Mouse (Mus musculus) heart, postnatal 0 days (tissue): ENCODE results near the gene Ceacam16. TPM values are rescaled to one million over a fixed set of nuclear protein-coding genes. Genes with fewer than 3 reads are reported as not detected.
A peak's percentile ranks its signal among the peaks of the same experiment; 100 is the strongest.

Experiments used
- ATAC-seq: fragments of 200-750 bp; cut with Nextera tagmentation; 2 replicates; pipeline ENCODE4 v1.8.0; 2017; ENCODE audit warnings: low read depth, moderate number of reproducible peaks, moderate library complexity; ENCODE audit not compliant: insufficient read depth
- DNase-seq: peaks from one replicate; pipeline ENCODE4 v3.0.0-alpha.2; 2016; ENCODE audit warnings: low spot score
- H3K27ac ChIP-seq: fragments of 300-500 bp; sonication (generic); 2 replicates; pipeline ENCODE4 v1.5.1; 2014; ENCODE audit warnings: low read depth, mild to moderate bottlenecking
- H3K27me3 ChIP-seq: fragments of 300-500 bp; sonication (generic); 2 replicates; pipeline ENCODE4 v1.6.1; 2014; ENCODE audit warnings: low read length, mixed read lengths; ENCODE audit not compliant: control insufficient read depth, insufficient read depth
- H3K36me3 ChIP-seq: fragments of 300-500 bp; sonication (generic); replicated peaks from 2 replicates; pipeline ENCODE4 v1.6.1; 2014; ENCODE audit warnings: low read length, mixed read lengths; ENCODE audit not compliant: control insufficient read depth, insufficient read depth
- H3K4me1 ChIP-seq: fragments of 300-500 bp; sonication (generic); 2 replicates; pipeline ENCODE4 v1.6.1; 2014; ENCODE audit warnings: antibody characterized with exemption; ENCODE audit not compliant: control insufficient read depth, insufficient read depth
- H3K4me2 ChIP-seq: fragments of 300-500 bp; sonication (generic); 2 replicates; pipeline ENCODE4 v1.6.1; 2014; ENCODE audit warnings: low read depth, mild to moderate bottlenecking, low read length, moderate library complexity
- H3K4me3 ChIP-seq: fragments of 300-500 bp; sonication (generic); 2 replicates; pipeline ENCODE4 v1.5.1; 2014; ENCODE audit warnings: low read depth, low read length
- H3K9ac ChIP-seq: fragments of 300-500 bp; sonication (generic); replicated peaks from 2 replicates; pipeline ENCODE4 v1.6.1; 2014; ENCODE audit warnings: low read depth, low read length, mixed read lengths
- H3K9me3 ChIP-seq: fragments of 300-500 bp; sonication (generic); replicated peaks from 2 replicates; pipeline ENCODE4 v1.6.1; 2016; ENCODE audit warnings: low read length; ENCODE audit not compliant: control insufficient read depth
- CTCF ChIP-seq: IDR thresholded peaks from 2 replicates; pipeline ENCODE4 v1.5.1; 2016; ENCODE audit warnings: antibody characterized with exemption, control low read depth, low read depth
- EP300 ChIP-seq: IDR thresholded peaks from 2 replicates; pipeline ENCODE4 v1.6.1; 2016; ENCODE audit warnings: antibody characterized with exemption, low read depth
- WGBS: fragments of 180-500 bp; shearing (Covaris S2); extraction: QIAGEN DNeasy Blood & Tissue Kit; methylation state at CpG from one replicate; pipeline ENCODE4 v1.1.7; 2014; 5-methylcytosine and 5-hydroxymethylcytosine counted together
- polyA plus RNA-seq: library from polyadenylated mRNA; unstranded; fragments of >200 nt; fragmentation: Nextera tagmentation; extraction: Ambion mirVana; gene quantifications from 2 replicates; pipeline ENCODE4 v1.2.1, GENCODE M21; 2015
- total RNA-seq: library from RNA; depleted of rRNA; stranded (reverse); fragments of >200 nt; gene quantifications from 2 replicates; pipeline ENCODE4 v1.2.3, GENCODE M21; 2014; ENCODE audit warnings: low replicate concordance

Ceacam16 gene
- total and polyA plus RNA-seq, 2 experiments from 2014 or later, result not detected

DNA sequence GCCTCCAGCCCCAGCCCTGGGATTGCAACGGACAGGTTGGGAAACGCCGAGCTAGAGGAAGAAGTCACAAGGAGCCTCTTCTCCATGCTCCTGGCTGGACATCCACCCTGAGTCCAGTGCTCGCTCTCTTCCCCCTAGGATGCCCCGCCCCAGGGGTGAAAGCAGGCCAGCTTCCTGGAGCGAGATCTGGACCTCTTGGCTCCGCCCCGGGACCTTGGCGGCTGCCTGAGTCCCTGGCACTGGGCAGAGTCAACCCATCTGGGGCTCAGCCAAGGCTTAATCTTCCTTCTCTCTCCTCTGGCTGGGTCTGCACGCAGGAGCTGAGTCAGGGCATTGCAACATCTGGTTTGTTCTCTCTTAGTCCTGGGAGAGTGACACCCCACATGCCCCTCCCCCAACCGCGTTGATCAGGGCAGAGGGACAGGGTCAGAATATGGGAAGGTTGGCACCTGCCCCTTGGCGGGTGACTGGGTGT, 30.4 kb downstream of the Ceacam16 start:
- DNase-seq, result peak; percentile 82
- H3K9me3 ChIP-seq, result no peaks in the 10 kb centered on the region
- no peak overlapping the region for H3K9ac ChIP-seq
- ATAC-seq, result peak; percentile 89
- H3K27me3 ChIP-seq, result no peaks in the 10 kb centered on the region
- no peak overlapping the region for H3K4me3 ChIP-seq
- WGBS, result 21% methylated on average over 13 of the region's 13 CpGs
- H3K27ac ChIP-seq, result 0 out of 2 replicates have a peak overlapping the region, but pooled peaks have one; percentile 17
- H3K4me1 ChIP-seq, result peaks cover 12% of the 10 kb centered on the region
- peak overlapping the region; percentile 27 for H3K4me2 ChIP-seq
- H3K36me3 ChIP-seq, result no peaks in the 10 kb centered on the region
- no peak for TF ChIP-seq EP300
- no peak for TF ChIP-seq CTCF

DNA sequence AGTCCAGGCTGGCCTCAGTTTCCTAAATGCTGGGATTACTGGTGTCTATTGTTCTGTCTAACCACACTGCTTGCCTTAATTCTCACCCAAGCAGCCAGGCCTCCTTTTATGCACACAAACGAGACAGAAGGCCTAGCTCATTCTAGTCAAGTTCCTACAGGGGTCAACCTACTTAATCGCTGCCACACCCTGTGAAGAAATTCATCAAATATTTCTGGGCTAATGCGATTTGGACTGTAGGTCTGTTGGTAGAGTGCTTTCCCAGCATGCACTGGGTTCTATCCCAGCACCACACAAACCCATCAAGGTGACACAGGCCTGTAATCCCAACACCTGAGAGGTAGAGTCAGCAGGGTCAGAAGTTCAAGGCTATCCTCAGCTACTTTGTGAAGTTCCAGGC, 31.4 kb downstream of the Ceacam16 start:
- Histone ChIP-seq H3K27me3 (no peaks in the 10 kb centered on the region), H3K27ac (no peak overlapping the region), H3K36me3 (no peaks in the 10 kb centered on the region), H3K4me1 (peaks cover 14% of the 10 kb centered on the region), H3K4me3 (no peak overlapping the region), H3K9ac (no peak overlapping the region), H3K9me3 (no peaks in the 10 kb centered on the region), H3K4me2 (no peak overlapping the region)
- TF ChIP-seq CTCF, result no peak
- TF ChIP-seq EP300, result no peak
- ATAC-seq, result no peak
- no peak for DNase-seq
- 86% methylated on average over 3 of the region's 3 CpGs for WGBS

DNA sequence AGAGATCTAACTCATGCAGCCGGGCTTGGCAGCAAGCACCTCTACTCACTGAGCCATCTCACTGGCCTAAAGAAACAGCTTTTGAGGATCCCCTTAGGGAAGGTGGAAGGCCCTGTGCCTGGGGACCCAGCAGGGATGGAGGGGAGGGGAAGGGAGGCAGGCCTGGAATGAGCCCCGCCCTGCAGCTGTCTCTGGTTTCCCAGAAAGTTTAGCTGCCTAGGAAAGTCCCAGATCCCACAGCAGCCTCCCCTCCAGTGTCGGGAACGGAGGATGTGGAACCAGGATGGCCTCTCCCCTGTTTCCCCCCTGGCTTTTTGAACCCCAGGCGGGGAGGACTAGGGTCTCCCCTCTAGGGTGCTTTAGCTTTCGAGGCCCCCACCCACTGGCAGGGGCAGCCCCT, 34.3 kb downstream of the Ceacam16 start:
- TF ChIP-seq CTCF (no peak), EP300 (no peak)
- no peak overlapping the region for H3K9ac ChIP-seq
- 40% methylated on average over 6 of the region's 6 CpGs for WGBS

DNA sequence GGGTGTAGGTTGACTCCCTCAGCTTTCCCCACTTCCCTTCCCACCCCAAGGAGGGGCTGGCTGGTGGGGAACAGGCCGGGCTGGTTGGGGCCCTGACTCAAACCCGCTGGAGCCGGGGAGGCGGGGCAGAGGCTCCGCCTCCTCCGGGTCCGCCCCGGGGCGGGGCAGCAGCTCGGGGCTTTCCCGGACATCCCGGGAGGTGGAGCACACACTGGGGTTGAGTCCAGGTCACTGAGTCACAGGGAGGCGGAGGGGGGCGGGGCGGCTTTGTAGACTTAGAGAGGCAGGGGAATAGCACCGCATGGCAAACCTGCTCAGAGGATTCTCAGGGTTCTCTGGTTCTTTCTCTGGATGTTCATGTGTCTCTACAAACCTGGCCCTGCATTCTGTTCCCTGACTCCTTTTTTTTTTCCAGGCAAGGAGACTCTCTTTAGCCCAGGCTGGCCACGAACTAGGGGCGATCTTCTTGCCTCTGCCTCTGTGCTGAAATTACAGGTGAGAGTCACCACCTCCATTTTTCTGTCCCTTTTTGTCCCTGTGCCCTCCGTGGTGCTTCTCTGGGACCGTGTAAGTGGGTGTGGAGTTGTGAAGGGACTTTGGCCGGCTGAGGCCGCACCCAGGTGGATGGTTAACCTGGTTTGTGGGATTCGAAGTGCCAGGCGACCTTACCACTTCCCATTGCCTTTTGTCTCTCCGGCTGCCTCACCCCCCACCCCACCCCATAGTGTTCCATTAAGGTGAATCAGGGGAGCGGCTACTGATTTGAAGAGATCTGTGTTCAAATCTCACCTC, 36.7 kb downstream of the Ceacam16 start:
- Histone ChIP-seq H3K27ac (peak overlapping the region; percentile 76), H3K4me1 (peaks cover 16% of the 10 kb centered on the region; the same call in 1 of the 2 replicates), H3K9ac (no peak overlapping the region), H3K9me3 (no peaks in the 10 kb centered on the region), H3K4me3 (no peak overlapping the region), H3K36me3 (no peaks in the 10 kb centered on the region), H3K27me3 (peaks cover 7% of the 10 kb centered on the region), H3K4me2 (peak overlapping the region; percentile 33; the same call in 1 of the 2 replicates)
- DNase-seq (peak; percentile 84), ATAC-seq (peak; percentile 90)
- WGBS, result 27% methylated on average over 25 of the region's 26 CpGs
- TF ChIP-seq CTCF, result no peak
- peak; percentile 59; the same call in 1 of the 2 replicates for TF ChIP-seq EP300

More for the DNA sequence above, 34.3 kb downstream of the Ceacam16 start:
- Histone ChIP-seq H3K4me2 (no peak overlapping the region), H3K9me3 (no peaks in the 10 kb centered on the region), H3K27ac (no peak overlapping the region), H3K4me1 (peaks cover 28% of the 10 kb centered on the region), H3K4me3 (no peak overlapping the region), H3K36me3 (no peaks in the 10 kb centered on the region), H3K27me3 (peaks cover 2% of the 10 kb centered on the region)
- ATAC-seq (no peak), DNase-seq (no peak)

DNA sequence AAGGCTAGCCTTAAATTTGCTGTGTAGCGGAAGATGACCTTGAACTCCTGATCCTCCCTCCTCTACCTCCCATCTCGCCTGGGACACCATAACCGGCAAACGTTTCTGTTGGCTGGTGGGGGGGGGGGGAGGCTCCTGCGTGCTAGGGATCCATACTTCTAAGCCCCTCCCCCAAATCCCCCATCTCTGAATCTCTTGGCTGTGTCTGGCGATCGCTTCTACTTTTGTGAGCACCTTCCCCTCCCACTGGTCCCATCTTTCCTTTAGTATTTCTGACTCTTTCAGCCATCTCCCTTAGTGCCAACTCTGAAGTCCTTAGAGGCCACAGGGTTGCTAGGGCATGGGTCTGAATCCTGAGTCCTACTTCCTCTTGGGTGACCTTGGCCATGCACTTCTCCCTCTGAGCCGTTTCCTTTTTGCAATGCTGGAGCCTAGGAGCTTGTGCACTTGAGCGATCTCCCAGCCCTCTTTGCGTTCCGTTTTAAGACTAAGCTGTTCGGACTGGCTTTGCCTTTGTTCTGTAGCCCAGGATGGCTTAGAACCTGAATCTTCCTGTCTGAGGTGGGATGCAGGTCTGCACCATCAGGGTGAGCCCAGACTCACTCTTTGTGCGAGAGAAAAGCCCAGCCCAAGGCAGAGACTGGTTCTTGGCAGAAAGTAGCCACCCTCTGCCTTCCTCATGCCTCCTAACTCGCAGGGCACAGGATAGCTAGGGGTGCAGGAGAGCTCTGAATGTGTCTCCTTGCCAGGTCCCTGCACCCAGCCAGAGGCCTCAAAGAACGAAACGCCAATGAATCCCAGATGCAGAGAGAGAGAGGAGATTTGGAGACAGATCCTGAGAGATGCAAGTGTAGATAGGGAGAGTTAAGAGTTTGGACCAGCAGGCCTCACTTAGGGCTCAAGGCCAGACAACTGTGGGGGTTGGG, 37.6 kb downstream of the Ceacam16 start:
- DNase-seq, result no peak
- ATAC-seq, result no peak
- peaks cover 12% of the 10 kb centered on the region for H3K27me3 ChIP-seq
- H3K4me2 ChIP-seq, result peak overlapping the region; percentile 33; the same call in 1 of the 2 replicates
- H3K4me1 ChIP-seq, result peaks cover 16% of the 10 kb centered on the region; the same call in 1 of the 2 replicates
- H3K9ac ChIP-seq, result no peak overlapping the region
- WGBS, result 28% methylated on average over 16 of the region's 16 CpGs
- H3K9me3 ChIP-seq, result no peaks in the 10 kb centered on the region
- peak overlapping the region; percentile 76 for H3K27ac ChIP-seq
- H3K4me3 ChIP-seq, result no peak overlapping the region
- no peaks in the 10 kb centered on the region for H3K36me3 ChIP-seq
- no peak for TF ChIP-seq CTCF
- TF ChIP-seq EP300, result no peak
